Mouse (Mus musculus): ENCODE data around the gene Fmo5.

DNA sequence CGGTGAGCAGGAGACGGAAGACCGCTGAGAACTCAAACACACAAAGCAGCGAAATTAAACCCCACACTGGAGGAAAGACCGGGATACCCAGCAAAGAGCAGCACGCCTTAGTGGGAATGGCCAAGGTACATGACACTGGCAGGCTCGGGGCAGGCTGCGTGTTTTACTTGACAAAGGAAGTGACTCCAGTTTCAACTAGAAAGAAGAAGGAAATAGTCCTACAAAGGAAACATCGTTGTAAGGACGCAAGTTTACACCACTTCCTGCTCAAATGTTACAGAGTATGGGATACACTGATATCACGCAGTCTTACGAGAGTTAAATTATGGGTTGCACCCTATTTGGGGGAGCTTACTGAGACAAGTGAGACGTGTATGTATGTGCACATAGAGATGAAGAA lies 34.5 kb upstream of the Fmo5 start:
- TF ChIP-seq CTCF (IDR thresholded peaks at IDR 0.05; ENCODE audit: extremely low read depth, insufficient read depth, insufficient read length, insufficient replicate concordance) (no peak), POLR2A (IDR thresholded peaks at IDR 0.05; ENCODE audit: low read depth, low read length) (no peak)

Data from spleen, adult 2 months (tissue).